Mouse (Mus musculus) heart, adult 8-10 months (tissue): Measurements from ENCODE around the gene Myh6. TPM values are rescaled to one million over a fixed set of nuclear protein-coding genes. Genes with fewer than 3 reads are reported as not detected.
"Not testable (repeated sequence)": the region's sequence is repeated elsewhere in the genome, so short reads cannot be mapped to it uniquely, and the experiment has no call there.

Experiments
- DNase-seq: peaks from one replicate; pipeline ENCODE4 v3.0.0; 2022; ENCODE audit warnings: low spot score
- total RNA-seq, 4 experiments: library from RNA; stranded (reverse); gene quantifications; 2 replicates each; pipeline ENCODE4 v1.2.4; 2022

Myh6 gene
- total RNA-seq, 4 experiments from 2014 or later: 18,156 to 23,973 (median 22,335) TPM

DNA sequence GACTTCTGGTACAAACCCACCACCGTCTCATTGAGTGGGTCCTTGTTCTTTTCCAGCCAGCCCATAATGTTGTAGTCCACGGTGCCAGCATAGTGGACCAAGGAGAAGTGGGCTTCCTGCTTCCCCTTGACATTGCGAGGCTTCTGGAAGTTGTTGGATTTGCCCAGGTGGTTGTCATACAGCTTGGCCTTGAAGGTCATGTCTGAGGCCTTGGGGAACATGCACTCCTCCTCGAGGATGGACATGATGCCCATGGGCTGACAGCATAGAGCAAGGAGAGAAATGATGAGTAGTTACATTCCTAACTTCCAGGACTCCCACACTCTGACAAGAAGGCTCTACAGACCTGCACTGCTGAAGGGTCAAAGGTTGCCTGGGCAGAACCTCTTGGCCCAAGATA, 8.2 kb downstream of the Myh6 start:
- DNase-seq: no peak

DNA sequence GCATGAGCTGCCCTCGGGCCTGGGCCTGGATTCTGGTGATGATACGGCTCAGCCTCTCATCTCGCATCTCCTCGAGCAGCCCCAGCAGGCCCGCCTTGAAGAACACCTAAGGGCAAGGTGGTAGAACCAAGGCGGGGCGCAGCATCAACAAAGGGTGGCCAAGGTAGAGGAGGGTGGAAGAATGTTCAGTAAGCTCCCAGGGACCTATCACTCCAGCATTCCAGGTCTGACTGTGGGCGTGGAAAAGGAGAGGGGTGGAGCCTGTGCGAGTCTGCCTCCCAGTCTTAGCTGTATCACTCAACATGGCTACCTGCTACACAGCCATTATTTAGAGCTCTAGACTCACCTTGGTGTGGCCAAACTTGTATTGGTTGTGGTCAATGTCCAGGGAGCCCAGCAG, 10.2 kb downstream of the Myh6 start:
- DNase-seq: no peak

DNA sequence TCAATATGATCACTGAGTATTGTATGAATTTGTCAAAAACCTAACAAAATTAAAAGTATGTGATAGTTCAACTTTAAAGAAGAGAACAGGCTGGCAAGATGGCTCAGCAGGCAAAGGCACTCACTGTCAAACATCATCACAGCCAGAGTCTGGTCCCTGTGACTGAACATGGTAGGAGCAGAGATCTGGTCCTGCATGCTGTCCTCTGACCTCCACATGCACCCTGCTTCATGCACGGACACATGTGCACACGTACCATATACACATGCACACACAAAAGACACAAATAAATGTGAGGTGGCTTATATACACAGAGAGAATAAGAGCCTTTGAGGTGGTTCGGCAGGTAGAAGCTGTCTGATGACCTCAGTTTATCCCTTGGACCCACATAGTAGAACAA, 11.2 kb downstream of the Myh6 start:
- DNase-seq: no peak

DNA sequence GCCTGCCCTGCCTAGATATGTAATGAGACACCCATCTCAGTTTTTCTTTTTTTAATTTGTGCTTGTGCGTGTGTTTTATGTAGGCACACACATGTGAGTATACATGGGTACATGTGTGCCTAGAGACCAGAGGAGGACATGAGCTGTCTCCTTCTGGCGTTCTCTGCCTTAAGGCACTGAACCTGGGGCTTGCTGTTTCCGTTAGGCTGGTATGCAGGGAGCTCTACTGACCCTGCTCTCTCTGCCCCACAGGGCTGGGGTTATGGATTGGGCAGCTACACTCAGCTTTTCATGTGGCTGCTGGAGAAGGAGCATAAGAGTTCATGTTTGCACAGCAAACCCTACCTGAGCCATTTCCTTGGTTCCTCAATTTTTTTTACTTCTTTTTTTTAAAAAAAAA, 12.3 kb downstream of the Myh6 start:
- no peak for DNase-seq

DNA sequence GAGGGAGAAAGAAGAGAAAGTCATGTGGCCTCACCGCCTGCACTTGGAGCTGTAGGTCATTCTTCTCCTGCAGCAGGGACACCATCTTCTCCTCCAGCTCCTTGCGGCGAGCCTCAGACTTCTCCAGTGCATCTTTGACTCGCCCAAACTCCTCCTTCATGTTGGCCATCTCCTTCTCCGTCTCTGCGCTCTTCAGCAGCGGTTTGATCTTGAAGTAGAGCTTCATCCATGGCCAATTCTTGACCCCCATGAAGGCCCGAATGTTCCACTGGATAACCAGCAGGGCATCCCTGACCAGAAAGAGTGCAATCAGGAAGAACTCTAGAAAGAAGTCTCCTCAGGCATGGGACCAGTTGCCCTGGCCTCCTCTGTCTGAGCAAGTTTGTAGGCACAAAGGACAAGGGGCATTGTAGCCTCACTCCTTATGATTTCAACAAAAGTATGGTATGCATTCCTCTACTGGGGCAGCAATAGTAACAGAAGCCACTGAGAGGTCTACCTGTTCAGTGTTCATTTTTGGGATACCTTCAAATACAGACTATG, 13.0 kb downstream of the Myh6 start:
- DNase-seq: no peak

DNA sequence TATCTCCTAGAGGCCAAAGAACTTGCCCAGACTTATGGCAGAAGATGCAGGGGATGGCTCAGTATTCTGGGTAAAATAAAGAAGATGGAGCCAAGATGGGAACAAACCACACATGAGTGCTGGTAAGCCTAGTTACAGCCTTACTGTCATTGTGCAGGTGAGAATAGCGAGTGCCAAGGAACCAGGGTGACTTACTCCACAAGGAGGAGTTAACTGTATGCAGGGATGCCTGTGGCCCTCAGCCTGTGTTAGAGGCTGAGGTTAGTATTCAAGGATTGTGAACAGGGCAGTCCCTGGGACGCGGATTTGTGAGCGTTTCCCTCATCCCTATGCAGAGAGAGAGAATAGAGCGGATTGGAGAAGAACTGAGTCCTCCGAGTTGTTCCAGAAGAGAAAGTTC, 15.1 kb downstream of the Myh6 start:
- no peak for DNase-seq

DNA sequence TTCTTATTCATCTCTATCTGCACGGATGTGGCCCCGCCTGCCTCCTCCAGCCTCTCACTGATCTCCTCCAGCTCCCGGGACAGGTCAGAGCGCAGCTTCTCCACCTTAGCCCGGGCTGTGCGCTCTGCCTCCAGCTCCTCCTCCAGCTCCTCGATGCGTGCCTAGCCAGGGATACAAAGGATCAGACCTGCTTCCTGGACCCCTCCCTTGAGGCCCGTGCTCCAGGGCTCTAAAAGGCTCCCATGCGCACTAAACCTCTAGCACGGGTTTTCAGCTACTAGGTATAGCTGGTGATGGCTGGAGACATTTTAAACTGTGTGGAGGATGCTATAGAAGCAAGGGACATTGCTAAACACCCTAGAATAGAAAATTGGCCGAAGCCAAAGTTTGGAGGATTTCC, 16.2 kb downstream of the Myh6 start:
- no peak for DNase-seq

DNA sequence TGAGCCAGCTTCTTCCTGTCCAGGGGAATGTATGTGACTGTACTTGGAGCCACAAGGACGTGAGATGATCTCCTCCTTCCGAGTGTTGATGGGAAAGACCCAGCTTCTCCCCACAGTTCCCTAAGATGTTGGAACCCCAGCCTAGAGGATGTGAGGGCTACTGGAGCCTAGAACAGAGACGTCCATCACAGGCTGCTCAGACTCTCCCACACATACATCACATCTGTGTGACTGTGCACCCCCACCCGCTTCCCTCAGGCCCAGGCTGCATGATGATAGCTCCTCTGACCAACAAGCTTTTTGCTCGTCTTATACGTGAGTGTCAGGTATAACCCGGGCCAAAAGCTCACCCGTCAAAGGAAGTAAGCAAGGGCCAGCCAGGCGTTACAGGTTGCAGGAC, 17.9 kb downstream of the Myh6 start:
- no peak for DNase-seq

DNA sequence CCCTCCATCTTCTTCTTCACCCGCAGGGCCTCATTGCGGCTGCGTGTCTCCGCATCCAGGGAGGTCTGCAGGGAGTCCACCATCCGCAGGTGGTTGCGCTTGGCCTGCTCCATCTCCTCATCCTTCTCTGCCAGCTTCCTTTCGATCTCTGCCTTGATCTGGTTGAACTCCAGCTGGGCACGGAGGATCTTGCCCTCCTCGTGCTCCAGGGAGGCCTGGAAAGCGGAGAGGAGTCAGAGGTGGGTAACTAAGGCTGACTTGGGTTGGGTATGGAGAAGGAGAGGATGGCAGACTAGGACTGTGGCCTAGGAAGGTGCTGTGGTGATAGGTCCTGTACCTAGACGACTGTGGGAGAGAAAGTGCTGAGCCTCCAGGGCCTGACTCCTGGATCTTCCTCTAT, 19.7 kb downstream of the Myh6 start:
- DNase-seq: not testable (repeated sequence)

DNA sequence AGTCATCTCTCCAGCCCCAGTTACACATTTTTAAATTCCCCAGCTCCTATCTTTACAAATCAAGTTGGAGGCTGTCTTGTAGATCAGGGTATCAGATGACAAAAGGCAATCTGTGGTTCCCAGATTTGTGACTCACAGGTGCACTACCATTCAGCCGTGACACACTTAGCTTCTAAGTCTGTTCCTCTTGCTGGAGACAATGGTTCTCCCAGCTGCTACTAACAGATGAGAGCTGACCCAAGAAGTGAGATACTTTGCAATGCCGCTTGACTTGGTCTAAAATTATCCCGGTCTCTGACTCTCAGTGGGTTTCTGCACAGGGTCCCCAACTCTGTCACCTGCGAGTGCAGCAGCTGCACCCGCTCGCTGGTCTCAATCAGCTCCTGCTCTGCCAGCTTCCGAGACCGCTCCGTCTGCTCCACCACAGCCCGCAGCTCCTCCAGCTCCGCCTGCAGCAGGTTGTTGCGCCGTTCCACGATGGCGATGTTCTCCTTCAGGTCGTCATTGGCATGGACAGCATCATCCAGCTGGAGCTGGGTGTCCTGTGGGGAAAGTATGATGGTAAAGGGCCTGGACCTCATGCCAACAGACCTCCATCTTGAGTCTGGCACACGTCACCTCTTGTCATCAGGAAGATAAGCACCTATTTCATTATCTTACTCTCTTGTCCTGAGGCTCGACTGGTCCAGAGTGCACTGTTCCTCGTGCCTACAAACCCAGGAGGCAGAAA, 20.6 kb downstream of the Myh6 start:
- no peak for DNase-seq

DNA sequence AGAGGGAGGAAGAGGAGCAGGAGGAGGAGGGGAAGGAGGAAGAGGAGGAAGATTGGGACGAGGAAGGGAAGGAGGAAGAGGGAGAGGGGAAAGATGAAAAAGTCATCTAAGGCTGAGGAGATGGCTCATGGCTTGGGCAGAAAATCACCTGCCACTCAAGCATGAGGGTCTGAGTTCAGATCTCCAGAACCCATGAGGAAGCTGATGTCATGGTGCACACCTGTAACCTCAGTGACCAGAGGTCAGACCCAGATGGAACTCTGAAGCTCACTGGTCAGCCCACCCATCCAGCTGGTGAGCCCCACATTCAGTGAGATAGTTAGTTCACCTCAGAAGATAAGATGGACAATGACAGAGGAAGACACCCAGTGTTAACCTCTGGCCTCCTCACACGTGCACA, 21.8 kb downstream of the Myh6 start:
- DNase-seq: no peak

DNA sequence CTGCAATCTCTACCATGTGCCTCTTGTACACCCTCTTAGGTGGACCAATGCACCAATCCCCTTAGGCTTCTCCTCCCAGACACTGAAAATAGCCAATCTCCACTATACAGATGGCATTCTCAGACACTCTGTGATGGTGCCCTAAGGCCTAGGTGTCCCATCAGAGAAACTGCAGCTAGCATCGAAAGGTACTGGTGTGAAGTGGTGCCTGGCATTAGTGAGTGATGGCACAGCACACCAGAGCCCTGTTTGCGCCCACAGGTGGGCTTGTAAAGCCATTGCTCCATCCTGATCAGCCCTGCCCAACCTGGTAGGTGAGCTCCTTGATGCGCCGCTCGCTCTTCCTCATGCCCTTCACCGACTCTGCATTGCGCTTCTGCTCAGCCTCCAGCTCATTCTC, 22.8 kb downstream of the Myh6 start:
- DNase-seq: no peak

DNA sequence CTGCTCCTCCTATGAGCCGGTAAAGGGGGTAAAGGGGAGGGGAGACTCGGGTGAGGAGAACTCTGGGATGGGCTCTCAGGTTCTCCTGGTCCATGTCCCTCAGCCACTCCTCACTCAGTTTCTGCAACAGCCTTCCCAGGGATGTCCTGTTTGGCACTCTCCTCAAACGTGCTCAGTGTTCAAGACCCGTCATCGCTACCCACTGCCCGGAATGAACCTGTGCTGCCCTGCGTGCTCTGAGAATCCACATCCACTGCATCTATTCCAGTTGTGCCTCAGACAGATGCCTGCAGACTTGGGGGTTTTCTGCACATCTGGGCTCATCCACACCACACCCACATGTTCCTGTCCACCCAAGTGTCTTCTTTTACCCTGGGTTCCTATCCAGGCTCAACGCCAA, 24.2 kb downstream of the Myh6 start:
- DNase-seq: no peak

DNA sequence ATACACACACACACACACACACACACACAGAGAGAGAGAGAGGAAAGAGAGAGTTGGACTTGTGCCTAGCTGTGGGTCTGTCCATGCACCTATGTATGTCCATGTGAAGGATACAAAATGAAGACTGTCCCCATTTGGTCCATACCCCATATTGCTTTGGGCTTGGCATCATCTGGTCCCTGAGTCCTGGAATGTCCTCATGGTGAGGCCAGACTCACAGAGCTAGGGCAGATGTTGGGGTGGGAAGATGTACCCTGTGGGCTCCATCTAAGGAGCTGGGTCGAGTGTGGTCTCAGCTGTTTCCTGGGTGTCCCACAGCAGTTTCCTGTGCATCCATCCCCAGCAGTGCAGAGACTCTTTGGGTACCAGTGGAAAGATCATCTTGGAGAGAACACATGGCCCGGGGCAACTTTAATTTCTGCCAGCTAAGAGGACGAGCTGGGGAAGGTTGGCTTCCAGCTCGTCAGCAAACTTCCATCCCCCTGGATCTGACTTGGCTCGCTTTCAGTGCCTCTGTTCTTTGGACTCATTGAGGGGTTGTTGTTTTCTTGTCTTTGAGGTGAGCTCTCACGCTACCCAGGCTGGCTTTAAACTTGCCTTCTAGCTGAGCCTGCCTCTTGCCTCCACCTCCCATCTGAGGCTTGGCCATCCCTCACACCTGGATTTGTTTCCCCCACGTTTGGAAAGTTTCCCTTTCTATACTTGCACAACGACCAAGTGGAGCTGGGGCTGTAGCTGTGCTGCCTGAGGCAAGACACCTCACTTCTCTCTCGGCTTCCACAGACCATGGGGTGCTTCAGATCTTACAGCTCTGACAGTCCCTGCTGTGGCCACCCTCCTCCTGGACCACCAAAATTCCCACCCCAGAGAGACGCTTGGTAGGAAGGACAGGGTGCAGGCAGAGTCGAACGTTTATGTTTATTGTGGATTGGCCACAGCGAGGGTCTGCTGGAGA, 25.4 kb downstream of the Myh6 start:
- no peak for DNase-seq

DNA sequence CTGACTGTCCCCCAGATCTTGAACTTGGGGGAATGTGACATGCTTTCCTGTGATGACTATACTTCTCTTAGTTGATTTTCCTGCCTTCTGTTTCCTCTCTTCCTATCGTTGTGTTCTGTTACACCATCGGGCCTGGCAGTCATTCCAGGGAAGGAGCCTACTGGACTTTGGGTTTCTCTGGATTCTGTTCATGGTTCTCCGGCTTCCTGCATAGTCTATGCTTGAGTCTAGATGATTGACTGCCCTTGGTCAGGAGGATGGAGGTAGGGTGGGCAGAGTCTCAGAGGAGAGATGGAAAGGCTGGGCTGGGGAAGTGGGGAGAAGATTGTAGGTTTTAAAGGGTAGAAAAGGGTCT, 26.6 kb downstream of the Myh6 start:
- no peak for DNase-seq

DNA sequence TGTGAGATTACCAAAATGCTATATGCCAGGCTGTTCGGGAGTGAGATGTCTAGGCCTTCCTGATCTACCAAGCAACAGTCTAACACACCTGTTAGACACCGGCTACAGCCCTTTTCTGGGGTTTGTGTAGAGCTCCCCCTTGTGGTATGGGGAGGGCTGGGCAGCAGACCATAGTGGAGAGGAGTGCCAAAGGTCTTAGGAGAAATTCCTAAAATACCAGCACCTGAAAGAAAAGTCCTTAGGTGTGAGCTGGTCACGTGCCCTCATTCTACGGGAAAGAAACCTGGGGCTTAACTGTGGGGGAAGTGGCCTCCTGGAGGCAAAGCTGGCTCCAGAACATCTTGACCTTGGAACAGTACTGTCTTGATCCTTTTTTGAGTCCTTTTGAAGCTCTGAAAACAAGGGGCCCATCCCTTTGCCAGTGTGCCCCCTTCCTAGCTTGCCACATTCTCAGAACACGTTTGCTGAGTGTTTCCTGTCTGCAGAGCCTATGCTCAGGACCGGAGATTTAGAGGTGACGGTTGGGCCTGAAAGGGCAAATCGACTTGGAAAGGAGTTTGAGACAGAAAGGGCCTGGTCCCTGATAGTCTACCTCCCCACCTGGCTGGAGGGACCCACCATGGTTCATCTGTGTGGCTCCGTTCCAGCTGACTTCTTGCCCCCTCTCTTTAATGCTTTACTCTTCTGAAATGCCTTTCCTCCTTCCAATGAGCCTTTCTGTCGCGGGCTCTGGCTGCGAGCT, 27.1 kb downstream of the Myh6 start:
- DNase-seq: peak; percentile 80

DNA sequence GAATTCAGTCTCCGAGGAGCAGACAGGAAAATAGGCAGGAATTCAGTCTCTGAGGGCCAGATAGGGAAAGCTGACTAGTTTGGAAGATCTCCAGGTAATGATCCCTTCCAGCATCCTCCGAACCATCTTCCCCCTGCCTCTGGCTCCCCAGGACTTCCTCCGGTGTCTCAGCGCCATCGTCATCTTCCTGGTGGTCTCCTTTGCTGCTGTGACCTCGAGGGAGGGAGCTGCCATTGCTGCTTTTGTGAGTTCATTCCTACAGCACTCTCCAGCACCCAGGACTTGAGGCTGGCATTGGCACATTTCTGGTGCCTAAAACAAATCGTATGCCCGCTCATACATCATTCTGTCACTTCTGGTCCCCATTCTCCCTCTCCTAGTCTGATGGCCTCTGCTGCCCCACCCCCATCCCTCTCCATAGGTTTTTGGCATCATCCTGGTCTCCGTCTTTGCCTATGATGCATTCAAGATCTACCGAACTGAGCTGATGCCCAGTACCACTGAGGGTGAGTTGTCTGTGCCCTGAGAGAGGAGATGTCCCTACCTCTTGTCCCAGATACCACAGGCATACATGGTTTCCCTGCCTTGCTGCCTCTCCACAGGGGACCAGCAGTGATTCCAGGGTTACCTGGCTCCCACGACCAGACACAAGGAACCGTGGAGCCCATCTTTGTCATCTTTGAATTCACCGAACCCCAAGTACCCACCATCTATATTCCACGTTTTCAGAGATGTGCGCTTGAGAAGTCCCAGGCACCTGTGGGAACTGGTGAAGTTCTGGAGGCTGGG, 28.1 kb downstream of the Myh6 start:
- DNase-seq: no peak

DNA sequence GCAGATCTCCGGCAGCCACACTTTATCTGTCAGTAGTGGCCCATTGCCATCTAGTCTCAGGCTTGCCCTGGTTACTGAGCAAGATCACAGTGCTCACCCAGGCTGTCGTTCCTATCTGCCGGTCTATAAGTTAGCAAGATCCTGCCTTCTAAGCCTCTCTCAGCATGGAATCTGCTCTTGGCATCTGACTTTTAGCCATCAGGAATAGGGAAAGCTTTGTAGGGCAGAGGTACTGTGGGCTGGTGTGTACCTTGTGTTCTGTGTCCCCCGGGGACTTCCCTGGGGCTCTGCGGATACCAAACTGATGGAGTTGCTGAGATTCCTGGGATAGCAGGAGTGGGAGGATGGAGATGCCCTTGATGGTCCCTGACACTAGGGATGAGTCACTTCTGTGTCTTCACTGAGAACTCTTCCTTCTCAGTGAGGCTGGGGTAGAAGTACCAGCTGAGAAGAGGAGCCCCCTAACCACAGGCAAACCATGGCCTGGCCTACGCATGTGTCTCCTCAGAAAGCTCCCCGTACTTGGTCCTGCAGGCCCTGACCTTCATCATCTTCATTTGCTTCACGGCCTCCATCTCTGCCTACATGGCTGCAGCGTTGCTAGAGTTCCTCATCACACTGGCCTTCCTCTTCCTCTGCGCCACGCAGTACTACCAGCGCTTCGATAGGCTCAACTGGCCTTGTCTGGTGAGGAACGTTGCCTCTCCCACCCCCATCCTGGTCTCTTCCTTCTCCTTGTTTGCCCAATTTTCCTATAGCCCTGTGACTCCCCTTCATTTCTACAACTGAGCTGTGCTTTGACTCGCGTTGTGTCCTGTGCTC, 29.2 kb downstream of the Myh6 start:
- no peak for DNase-seq

DNA sequence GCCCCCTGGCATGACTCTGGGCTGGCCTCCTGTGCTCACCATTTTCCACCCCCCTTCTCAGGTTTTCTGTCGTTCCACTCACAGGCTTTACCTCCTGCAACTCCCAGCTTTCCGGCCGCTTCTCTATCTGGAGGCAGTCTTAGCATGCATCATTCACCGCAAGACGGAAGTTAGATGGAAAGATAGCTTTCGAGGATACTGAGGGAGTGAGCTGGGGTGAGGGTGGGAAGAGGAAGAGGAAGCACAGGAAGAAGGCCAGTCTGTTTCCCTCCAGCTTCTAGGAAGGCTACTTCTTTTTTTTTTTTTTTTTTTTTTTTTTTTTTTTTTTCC, 29.9 kb downstream of the Myh6 start:
- DNase-seq: no peak
